Mouse (Mus musculus) CH12.LX (cell line): ENCODE measurements at regions not wholly inside any gene's neighbourhood (a gene's known extent, or its start where the extent isn't known, plus 50 kb on each side); places are given as distances from the start of the nearest gene placed in this dataset.

Source experiments
- DNase-seq: peaks from one replicate; pipeline ENCODE4 v3.0.0-alpha.2; 2013; ENCODE audit errors: extremely low read depth
- H3K27ac ChIP-seq: 2 replicates; pipeline ENCODE4 v1.5.1; 2012; ENCODE audit warnings: low read depth, mild to moderate bottlenecking, control low read depth, moderate library complexity; ENCODE audit not compliant: insufficient read depth
- H3K27me3 ChIP-seq: replicated peaks from 2 replicates; pipeline ENCODE3; 2012; ENCODE audit warnings: inconsistent platforms
- H3K36me3 ChIP-seq, 2 experiments: replicated peaks in 1 of 2; 2 replicates each; pipeline versions ENCODE3 to v1.6.1; 2012; ENCODE audit warnings: inconsistent platforms in 1 of 2, low read length in 1 of 2, mild to moderate bottlenecking in 1 of 2, mixed read lengths in 1 of 2, moderate library complexity in 1 of 2; ENCODE audit not compliant: control insufficient read depth in 1 of 2, insufficient read depth in 1 of 2
- H3K4me1 ChIP-seq, 2 experiments: 2 replicates each; pipeline ENCODE4 v1.6.1; 2012; ENCODE audit warnings: inconsistent platforms in 1 of 2, moderate library complexity in 1 of 2; ENCODE audit not compliant: insufficient read depth in 2 of 2, control insufficient read depth in 1 of 2
- H3K4me2 ChIP-seq: 2 replicates; pipeline ENCODE4 v1.6.1; 2012; ENCODE audit warnings: low read depth, mild to moderate bottlenecking, control low read depth; ENCODE audit not compliant: poor library complexity, insufficient read depth, severe bottlenecking
- H3K4me3 ChIP-seq, 3 experiments: fragments of 150-350 bp in 1 of 3; sonication (generic) in 1 of 3; replicated peaks in 1 of 3; 2 replicates each; pipeline versions ENCODE3 to v1.5.1; 2011 to 2012; ENCODE audit warnings: low read depth in 2 of 3, low read length in 2 of 3, mild to moderate bottlenecking in 2 of 3, moderate library complexity in 2 of 3, control low read depth in 1 of 3, improper control_type of control experiment in 1 of 3, inconsistent platforms in 1 of 3, mixed read lengths in 1 of 3; ENCODE audit not compliant: poor library complexity in 1 of 3
- H3K79me2 ChIP-seq: replicated peaks from 2 replicates; pipeline ENCODE4 v1.6.1; 2012; ENCODE audit warnings: mild to moderate bottlenecking, moderate library complexity; ENCODE audit not compliant: control insufficient read depth, poor library complexity, insufficient read depth, severe bottlenecking; ENCODE audit errors: extremely low read depth
- H3K9ac ChIP-seq: 2 replicates; pipeline ENCODE4 v1.6.1; 2012; ENCODE audit warnings: low read depth, mild to moderate bottlenecking, control low read depth, moderate library complexity; ENCODE audit not compliant: insufficient read depth
- H3K9me3 ChIP-seq: replicated peaks from 2 replicates; pipeline ENCODE3; 2012; ENCODE audit warnings: low read length, inconsistent platforms, mixed read lengths
- BHLHE40 ChIP-seq: IDR thresholded peaks from 2 replicates; pipeline ENCODE4 v1.6.1; 2011; ENCODE audit warnings: mild to moderate bottlenecking, low read depth, low read length, improper control_type of control experiment
- CHD1 ChIP-seq: IDR thresholded peaks from 2 replicates; pipeline ENCODE4 v1.6.1; 2012; ENCODE audit warnings: low read depth, low read length, improper control_type of control experiment, inconsistent platforms
- ELF1 ChIP-seq: IDR thresholded peaks from 2 replicates; pipeline ENCODE4 v1.6.1; 2014; ENCODE audit warnings: low read depth, mild to moderate bottlenecking, inconsistent platforms, low read length, improper control_type of control experiment
- EP300 ChIP-seq: IDR thresholded peaks from 2 replicates; pipeline ENCODE4 v1.6.1; 2011; ENCODE audit warnings: low read length, improper control_type of control experiment
- GABPA ChIP-seq: IDR thresholded peaks from 2 replicates; pipeline ENCODE4 v1.6.1; 2012; ENCODE audit warnings: low read depth, low read length, improper control_type of control experiment, inconsistent platforms; ENCODE audit not compliant: insufficient replicate concordance
- HCFC1 ChIP-seq: IDR thresholded peaks from 2 replicates; pipeline ENCODE4 v1.6.1; 2012; ENCODE audit warnings: low read depth, mild to moderate bottlenecking, inconsistent platforms, low read length, improper control_type of control experiment
- IRF4 ChIP-seq: IDR thresholded peaks from 2 replicates; pipeline ENCODE4 v1.6.1; 2014; ENCODE audit warnings: low read depth, mild to moderate bottlenecking, inconsistent platforms, low read length, improper control_type of control experiment
- KAT2A ChIP-seq: IDR thresholded peaks from 2 replicates; pipeline ENCODE4 v1.6.1; 2012; ENCODE audit warnings: low read length, improper control_type of control experiment, inconsistent platforms; ENCODE audit not compliant: insufficient replicate concordance
- MAFK ChIP-seq: IDR thresholded peaks from 2 replicates; pipeline ENCODE4 v1.6.1; 2011; ENCODE audit warnings: low read length, improper control_type of control experiment; ENCODE audit not compliant: insufficient replicate concordance
- MAZ ChIP-seq: IDR thresholded peaks from 2 replicates; pipeline ENCODE4 v1.6.1; 2012; ENCODE audit warnings: low read depth, mild to moderate bottlenecking, inconsistent platforms, low read length, improper control_type of control experiment, moderate library complexity
- MEF2A ChIP-seq: IDR thresholded peaks from 2 replicates; pipeline ENCODE4 v1.6.1; 2014; ENCODE audit warnings: low read depth, mild to moderate bottlenecking, inconsistent platforms, low read length, improper control_type of control experiment, borderline replicate concordance
- MXI1 ChIP-seq: IDR thresholded peaks from 2 replicates; pipeline ENCODE4 v1.6.1; 2011; ENCODE audit warnings: mild to moderate bottlenecking, low read depth, low read length, improper control_type of control experiment
- NRF1 ChIP-seq: IDR thresholded peaks from 2 replicates; pipeline ENCODE4 v1.6.1; 2014; ENCODE audit warnings: low read depth, mild to moderate bottlenecking, inconsistent platforms, low read length, improper control_type of control experiment, moderate library complexity
- PAX5 ChIP-seq: IDR thresholded peaks from 2 replicates; pipeline ENCODE4 v1.6.1; 2012; ENCODE audit warnings: low read length, inconsistent platforms, mixed read lengths
- POLR2A ChIP-seq: IDR thresholded peaks from 2 replicates; pipeline ENCODE4 v1.6.1; 2011; ENCODE audit warnings: low read depth, mild to moderate bottlenecking, improper control_type of control experiment, low read length
- RAD21 ChIP-seq: IDR thresholded peaks from 2 replicates; pipeline ENCODE4 v1.6.1; 2011; ENCODE audit warnings: low read depth, mild to moderate bottlenecking, low read length, improper control_type of control experiment, moderate library complexity
- TBP ChIP-seq: conservative IDR thresholded peaks from 2 replicates; pipeline ENCODE4 v1.6.1; 2011; ENCODE audit warnings: low read depth, low read length, improper control_type of control experiment
- UBTF ChIP-seq: IDR thresholded peaks from 2 replicates; pipeline ENCODE4 v1.6.1; 2012; ENCODE audit warnings: low read depth, mild to moderate bottlenecking, inconsistent platforms, low read length, improper control_type of control experiment, moderate library complexity
- USF2 ChIP-seq: conservative IDR thresholded peaks from 2 replicates; pipeline ENCODE4 v1.6.1; 2011; ENCODE audit warnings: low read depth, low read length, improper control_type of control experiment
- ZKSCAN1 ChIP-seq: IDR thresholded peaks from 2 replicates; pipeline ENCODE4 v1.6.1; 2012; ENCODE audit warnings: low read depth, inconsistent platforms, low read length, improper control_type of control experiment, borderline replicate concordance
- ZNF384 ChIP-seq: IDR thresholded peaks from 2 replicates; pipeline ENCODE4 v1.6.1; 2012; ENCODE audit warnings: low read depth, low read length, improper control_type of control experiment, inconsistent platforms
- dilution Hi-C: fragments of 300-500 bp; cut with MboI; formaldehyde crosslinking; loops from 2 replicates; pipeline ENCODE4 v1.14.3; 2020; ENCODE audit warnings: low sequenced_read_pairs; ENCODE audit not compliant: extremely low pct_unique_long_range_greater_than_20kb, extremely low pct_ligation_motif_present
- in situ Hi-C: fragments of 300-500 bp; cut with MboI; formaldehyde crosslinking; loops from 3 replicates; pipeline ENCODE4 v1.14.3; 2019; ENCODE audit warnings: low sequenced_read_pairs, low pct_ligation_motif_present, low pct_unique_long_range_greater_than_20kb, mixed read lengths

DNA sequence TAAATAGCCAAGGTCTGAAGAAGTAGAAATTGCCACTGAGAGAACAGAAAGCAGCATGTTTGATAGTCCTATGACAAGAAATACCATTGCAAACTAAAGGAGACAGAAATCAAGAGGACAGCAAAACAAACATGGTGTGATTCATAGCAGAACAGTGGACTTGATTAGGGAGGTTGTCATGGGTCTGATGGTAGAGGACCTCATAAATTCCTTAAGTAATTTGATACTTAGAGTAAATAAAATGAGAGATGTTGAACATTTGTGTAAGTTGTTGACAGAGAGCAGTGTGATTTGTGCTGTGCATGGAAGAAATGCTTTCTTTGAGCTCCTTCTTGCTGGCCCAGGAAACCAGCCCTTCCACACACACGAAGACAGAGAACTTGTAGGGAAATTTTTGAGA, 2090.8 kb downstream of the 9330182O14Rik start:
- TF ChIP-seq BHLHE40, result no peak
- no peak for TF ChIP-seq ZNF384
- no peak for TF ChIP-seq KAT2A
- no peak for TF ChIP-seq HCFC1
- TF ChIP-seq MAFK, result no peak
- no peak for TF ChIP-seq IRF4
- Histone ChIP-seq H3K4me1 (no peaks in the 10 kb centered on the region), H3K4me3 (no peak overlapping the region), H3K9ac (no peak overlapping the region), H3K9me3 (no peaks in the 10 kb centered on the region), H3K27me3 (no peaks in the 10 kb centered on the region), H3K27ac (no peak overlapping the region), H3K36me3 (no peaks in the 10 kb centered on the region), H3K4me2 (no peak overlapping the region), H3K79me2 (no peaks in the 10 kb centered on the region)
- dilution Hi-C loops, result no loop called here
- DNase-seq, result no peak
- in situ Hi-C loops, result no loop called here

DNA sequence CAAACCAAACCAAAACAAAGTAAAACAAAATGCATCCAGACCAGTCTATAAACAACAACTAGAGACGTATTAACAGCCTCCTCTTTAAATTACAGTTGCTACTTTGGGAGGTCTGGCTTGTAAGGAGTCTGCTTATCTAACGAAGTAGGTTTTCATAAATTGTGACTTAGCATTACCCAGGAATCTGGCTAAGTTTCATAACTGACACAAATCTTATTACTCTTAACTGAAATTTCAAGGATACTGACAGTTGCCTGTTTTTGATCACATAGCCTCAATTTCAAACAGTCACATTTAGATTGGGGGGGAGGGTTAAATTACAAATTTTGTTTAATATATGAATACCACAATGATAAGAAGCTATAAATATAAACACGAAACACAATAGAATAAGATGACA, 2097.5 kb downstream of the 9330182O14Rik start:
- H3K4me3 ChIP-seq, result no peak overlapping the region
- H3K4me2 ChIP-seq, result no peak overlapping the region
- TF ChIP-seq EP300 (no peak), TBP (no peak), RAD21 (no peak), USF2 (no peak), MXI1 (no peak), MAFK (no peak), MEF2A (no peak), POLR2A (no peak), PAX5 (no peak), CHD1 (no peak), NRF1 (no peak), IRF4 (no peak), ELF1 (no peak)
- H3K79me2 ChIP-seq, result no peaks in the 10 kb centered on the region
- H3K36me3 ChIP-seq, result no peaks in the 10 kb centered on the region
- H3K9me3 ChIP-seq, result peaks cover 4% of the 10 kb centered on the region
- dilution Hi-C loops (no loop called here), in situ Hi-C loops (no loop called here)
- H3K9ac ChIP-seq, result no peak overlapping the region
- H3K4me1 ChIP-seq, result no peaks in the 10 kb centered on the region
- no peak overlapping the region for H3K27ac ChIP-seq
- DNase-seq, result no peak
- H3K27me3 ChIP-seq, result no peaks in the 10 kb centered on the region

DNA sequence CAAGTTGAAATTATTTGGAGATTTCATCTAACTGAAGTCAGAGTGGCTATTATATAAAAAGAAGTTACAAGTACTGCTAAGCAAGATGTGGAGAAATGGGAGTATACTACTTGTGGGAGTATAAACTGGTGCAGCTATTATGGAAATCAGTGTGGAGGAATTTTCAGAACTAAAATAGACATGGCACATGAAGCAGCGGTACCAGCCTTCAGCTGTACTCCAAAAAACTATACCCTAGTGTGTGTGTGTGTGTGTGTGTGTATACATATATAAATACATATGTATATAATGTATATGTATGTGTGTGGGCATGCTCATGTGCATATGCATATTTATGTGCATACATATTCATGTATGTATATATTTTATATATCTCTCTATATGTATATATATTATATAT, 2112.6 kb downstream of the 9330182O14Rik start:
- Histone ChIP-seq H3K9ac (no peak overlapping the region), H3K27me3 (no peaks in the 10 kb centered on the region), H3K4me2 (no peak overlapping the region), H3K79me2 (no peaks in the 10 kb centered on the region), H3K27ac (no peak overlapping the region), H3K9me3 (no peaks in the 10 kb centered on the region), H3K36me3 (no peaks in the 10 kb centered on the region), H3K4me1 (no peaks in the 10 kb centered on the region), H3K4me3 (no peak overlapping the region)
- dilution Hi-C loops (no loop called here), in situ Hi-C loops (no loop called here)
- no peak for TF ChIP-seq ZKSCAN1
- TF ChIP-seq GABPA, result no peak
- TF ChIP-seq BHLHE40, result no peak
- TF ChIP-seq UBTF, result no peak
- TF ChIP-seq NRF1, result no peak
- no peak for TF ChIP-seq MAZ
- TF ChIP-seq PAX5, result no peak
- TF ChIP-seq IRF4, result no peak
- no peak for TF ChIP-seq EP300
- no peak for DNase-seq
